Mouse (Mus musculus) adrenal gland, postnatal 4 days (tissue): ENCODE measurements around the gene Spsb1. TPM values are rescaled to one million over a fixed set of nuclear protein-coding genes. Genes with fewer than 3 reads are reported as not detected.

ENCODE experiments used
- DNase-seq, 2 experiments: peaks; one replicate each; pipeline ENCODE4 v3.0.0; 2021 to 2022; ENCODE audit warnings: low spot score in 2 of 2, mixed read lengths in 2 of 2
- total RNA-seq, 2 experiments: library from RNA; stranded (reverse); gene quantifications; 2 replicates each; pipeline ENCODE4 v1.2.3; 2021

Gene Spsb1
- total RNA-seq, 2 experiments from 2014 or later = 36.9 to 42.0 TPM

GRCm38 (mm10) chr4:149920886-149921285, 34.0 kb downstream of the Spsb1 start:
- DNase-seq = no peak

- no peak for DNase-seq
Observed at GRCm38 (mm10) chr4:149918455-149919070, 36.3 kb downstream of the Spsb1 start.

GRCm38 (mm10) chr4:149916831-149917230, 38.0 kb downstream of the Spsb1 start:
- no peak for DNase-seq

- DNase-seq = no peak
Observed at GRCm38 (mm10) chr4:149913709-149914370, 41.0 kb downstream of the Spsb1 start.

- no peak for DNase-seq
Observed at GRCm38 (mm10) chr4:149912451-149912850, 42.4 kb downstream of the Spsb1 start.

GRCm38 (mm10) chr4:149910558-149910957, 44.3 kb downstream of the Spsb1 start:
- DNase-seq = no peak

DNA sequence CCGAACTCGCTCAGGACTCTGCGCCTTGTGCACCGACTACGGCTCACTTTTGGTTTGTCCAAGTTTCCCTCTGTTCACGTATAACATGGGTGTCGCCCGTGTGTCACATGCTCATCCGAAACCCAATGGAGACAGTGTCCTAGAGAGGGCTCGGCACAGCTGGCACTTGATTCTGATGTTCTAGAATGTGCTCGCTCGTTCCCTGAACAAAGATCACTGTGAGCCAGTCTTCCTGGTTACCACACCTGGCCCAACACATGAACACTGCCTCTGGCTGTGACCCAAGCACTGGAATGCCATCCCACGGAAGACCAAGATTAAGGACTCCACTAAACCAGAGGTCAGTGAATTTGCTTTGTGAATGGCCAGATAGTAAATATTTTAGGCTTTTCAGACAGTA, 45.3 kb downstream of the Spsb1 start:
- no peak for DNase-seq

- DNase-seq = no peak
Observed at GRCm38 (mm10) chr4:149908923-149909322, 45.9 kb downstream of the Spsb1 start.

- no peak for DNase-seq
Observed at GRCm38 (mm10) chr4:149907656-149908055, 47.2 kb downstream of the Spsb1 start.

GRCm38 (mm10) chr4:149906921-149907320, 47.9 kb downstream of the Spsb1 start:
- DNase-seq = no peak

DNA sequence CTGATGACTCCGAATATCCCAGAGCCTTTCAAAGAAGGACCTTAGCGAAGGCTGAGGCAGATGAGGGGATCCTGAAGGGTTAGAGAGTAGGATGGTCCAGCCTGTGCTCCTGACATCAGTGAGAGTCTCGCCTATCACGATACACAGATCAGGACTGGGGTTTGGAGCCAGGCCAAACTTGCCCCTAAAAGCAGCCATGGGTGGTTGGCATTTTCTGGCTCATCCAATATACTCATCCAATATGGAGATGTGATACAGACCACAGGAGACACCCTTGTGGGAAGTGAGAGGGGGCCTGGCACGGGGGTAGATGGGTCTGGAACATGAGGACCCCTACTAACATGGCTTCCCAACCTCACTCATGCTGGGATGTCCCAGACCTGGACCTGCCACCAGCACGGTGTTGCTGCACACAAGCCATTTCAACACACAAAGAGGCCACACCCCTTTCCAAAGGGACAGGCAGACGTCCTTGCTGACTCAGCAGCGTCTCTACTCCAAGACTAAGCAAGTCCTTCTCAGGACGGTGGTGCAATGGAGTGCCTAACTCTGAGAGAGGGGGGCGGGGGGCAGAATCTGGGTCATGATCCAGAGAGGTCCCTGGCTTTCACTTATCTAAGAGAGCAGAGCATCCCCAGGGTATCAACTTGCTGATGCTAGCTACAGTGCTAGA, 49.4 kb downstream of the Spsb1 start:
- no peak for DNase-seq

DNA sequence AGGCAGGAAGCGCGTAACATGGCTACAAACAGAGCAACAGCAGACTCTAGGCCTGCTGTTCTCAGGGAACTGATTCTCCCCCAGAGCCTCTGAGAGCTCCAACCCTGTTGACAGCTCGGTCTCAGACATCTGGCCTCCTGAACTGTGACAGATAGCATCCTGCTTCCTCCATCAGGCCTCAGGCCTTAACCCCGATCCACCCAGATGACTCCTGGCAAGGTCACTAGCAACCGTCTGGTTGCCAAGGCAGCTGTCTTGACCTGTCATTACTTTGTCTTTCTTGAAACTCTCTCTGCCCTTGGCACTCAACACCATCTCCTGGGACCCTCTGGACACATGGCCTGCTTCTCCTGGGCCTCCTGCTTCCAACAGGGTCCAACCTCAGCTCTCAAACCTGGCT, 51.8 kb downstream of the Spsb1 start:
- no peak for DNase-seq

GRCm38 (mm10) chr4:149901349-149901782, 53.5 kb downstream of the Spsb1 start:
- no peak for DNase-seq

- no peak for DNase-seq
Observed at GRCm38 (mm10) chr4:149897661-149898260, 57.1 kb downstream of the Spsb1 start.

DNA sequence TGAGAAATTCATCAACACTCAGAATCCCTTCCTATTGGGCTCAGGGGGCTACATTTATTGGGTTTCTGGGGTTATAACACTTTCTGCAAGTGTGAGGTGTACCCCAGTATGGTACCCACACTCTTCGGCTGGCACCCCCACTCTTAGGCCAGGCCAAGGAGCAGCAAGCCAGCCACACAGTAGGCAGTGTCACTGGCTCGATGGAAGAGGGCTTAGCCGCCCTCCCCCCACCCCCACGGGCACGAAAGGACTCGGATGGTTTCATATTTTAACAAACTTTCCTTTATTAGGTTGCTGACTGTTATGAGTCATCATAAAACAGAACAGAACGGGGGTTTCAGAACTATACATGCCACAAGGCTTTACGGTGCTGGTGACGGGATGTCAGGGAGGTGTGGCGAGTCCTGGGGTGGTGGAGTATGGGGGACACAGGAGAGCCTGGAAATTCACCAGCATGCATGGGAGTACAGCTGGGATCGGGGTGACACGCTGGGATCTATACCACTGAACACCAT, 58.8 kb downstream of the Spsb1 start:
- DNase-seq = no peak

GRCm38 (mm10) chr4:149895226-149895625, 59.6 kb downstream of the Spsb1 start:
- no peak for DNase-seq

DNA sequence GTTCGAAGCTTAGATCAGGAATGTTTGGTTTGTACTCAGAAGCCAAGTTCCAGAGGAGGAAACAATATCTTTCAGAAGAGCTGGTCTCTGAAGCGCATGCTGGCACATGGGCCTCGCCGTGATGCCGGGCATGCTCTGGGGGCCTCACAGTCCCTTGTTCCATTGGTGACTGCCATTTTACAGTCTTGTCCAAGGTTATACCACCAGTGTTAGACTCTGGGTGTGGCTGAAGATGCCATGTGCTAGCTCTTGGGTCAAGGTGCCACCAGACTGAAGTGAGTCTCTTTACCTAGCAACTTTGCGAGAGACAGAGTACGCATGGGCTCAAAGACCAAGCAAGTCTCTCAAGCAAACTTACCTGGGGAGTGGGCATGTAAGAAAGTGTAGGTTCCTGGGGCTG, 60.5 kb downstream of the Spsb1 start:
- no peak for DNase-seq

- no peak for DNase-seq
Observed at GRCm38 (mm10) chr4:149893611-149894151, 61.2 kb downstream of the Spsb1 start.

GRCm38 (mm10) chr4:149891172-149891960, 63.5 kb downstream of the Spsb1 start:
- no peak for DNase-seq

- no peak for DNase-seq
Observed at GRCm38 (mm10) chr4:149890551-149890950, 64.3 kb downstream of the Spsb1 start.

DNA sequence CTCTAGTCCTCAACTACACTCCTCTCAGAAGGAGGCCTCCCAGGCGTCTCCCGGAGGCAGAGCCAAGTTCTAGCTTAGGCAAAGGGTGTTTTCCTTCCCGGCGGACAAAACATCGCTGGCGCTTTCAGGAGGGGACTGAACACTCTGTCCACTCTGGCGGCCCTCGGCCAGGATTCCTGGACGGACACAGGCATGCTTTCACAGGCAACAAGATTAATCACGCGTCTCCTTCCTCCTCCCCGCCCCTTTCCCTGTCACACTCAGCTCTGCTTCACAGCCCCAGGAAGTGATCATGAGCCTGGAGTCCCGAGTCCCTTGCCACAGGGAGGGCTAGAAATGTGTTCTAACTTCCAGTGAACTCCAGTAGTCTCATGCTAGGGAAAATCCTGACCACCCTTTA, 65.0 kb downstream of the Spsb1 start:
- DNase-seq = peak in 1 of 2 experiments; percentile 47
